Mouse (Mus musculus) C2C12 (cell line): ENCODE results near the gene Trarg1. TPM values are rescaled to one million over a fixed set of nuclear protein-coding genes. Genes with fewer than 3 reads are reported as not detected.

Experiments used
- H3K27me3 ChIP-seq: one replicate; pipeline ENCODE4 v1.6.1; 2011; ENCODE audit not compliant: control insufficient read depth, insufficient read depth, insufficient read length
- H3K36me3 ChIP-seq: one replicate; pipeline ENCODE4 v1.6.1; 2011; ENCODE audit not compliant: control insufficient read depth, insufficient read depth
- H3K4me3 ChIP-seq: one replicate; pipeline ENCODE4 v1.5.1; 2011; ENCODE audit warnings: mild to moderate bottlenecking, control low read depth; ENCODE audit not compliant: poor library complexity, insufficient read depth, severe bottlenecking
- H3K79me2 ChIP-seq: one replicate; pipeline ENCODE4 v1.6.1; 2011; ENCODE audit not compliant: control insufficient read depth, insufficient read depth
- H3K79me3 ChIP-seq: one replicate; pipeline ENCODE4 v1.6.1; 2011; ENCODE audit warnings: low read depth, control low read depth
- H3ac ChIP-seq: one replicate; pipeline ENCODE3; 2011; ENCODE audit warnings: low read depth; ENCODE audit not compliant: control insufficient read depth, insufficient read length
- CEBPB ChIP-seq: IDR thresholded peaks from one replicate; pipeline ENCODE4 v1.6.1; 2011; ENCODE audit warnings: low read depth, mild to moderate bottlenecking, control low read depth, moderate library complexity
- CTCF ChIP-seq: IDR thresholded peaks from one replicate; pipeline ENCODE4 v1.5.1; 2011; ENCODE audit not compliant: control insufficient read depth, insufficient read depth, insufficient read length
- FOSL1 ChIP-seq: IDR thresholded peaks from one replicate; pipeline ENCODE4 v1.8.0; 2011; ENCODE audit warnings: mild to moderate bottlenecking, low read length; ENCODE audit not compliant: poor library complexity, insufficient read depth, severe bottlenecking
- MAX ChIP-seq: IDR thresholded peaks from one replicate; pipeline ENCODE4 v1.6.1; 2011; ENCODE audit warnings: mild to moderate bottlenecking, control low read depth
- MYOD1 ChIP-seq: IDR thresholded peaks from one replicate; pipeline ENCODE4 v1.6.1; 2011; ENCODE audit warnings: low read depth; ENCODE audit not compliant: control insufficient read depth, insufficient read length
- MYOG ChIP-seq: IDR thresholded peaks from one replicate; pipeline ENCODE4 v1.6.1; 2011; ENCODE audit not compliant: control insufficient read depth, insufficient read length; ENCODE audit errors: extremely low read depth
- USF1 ChIP-seq: IDR thresholded peaks from one replicate; pipeline ENCODE4 v1.6.1; 2011; ENCODE audit warnings: low read depth, mild to moderate bottlenecking, control low read depth, moderate library complexity
- polyA plus RNA-seq: library from polyadenylated mRNA; unstranded; fragments of >200 nt; fragmentation: generic; extraction: Trizol; gene quantifications from one replicate; pipeline ENCODE4 v1.2.1, GENCODE M21; 2012; ENCODE audit warnings: missing spikeins

The Trarg1 gene
- polyA plus RNA-seq, 1 experiment, result 0.05 TPM

DNA sequence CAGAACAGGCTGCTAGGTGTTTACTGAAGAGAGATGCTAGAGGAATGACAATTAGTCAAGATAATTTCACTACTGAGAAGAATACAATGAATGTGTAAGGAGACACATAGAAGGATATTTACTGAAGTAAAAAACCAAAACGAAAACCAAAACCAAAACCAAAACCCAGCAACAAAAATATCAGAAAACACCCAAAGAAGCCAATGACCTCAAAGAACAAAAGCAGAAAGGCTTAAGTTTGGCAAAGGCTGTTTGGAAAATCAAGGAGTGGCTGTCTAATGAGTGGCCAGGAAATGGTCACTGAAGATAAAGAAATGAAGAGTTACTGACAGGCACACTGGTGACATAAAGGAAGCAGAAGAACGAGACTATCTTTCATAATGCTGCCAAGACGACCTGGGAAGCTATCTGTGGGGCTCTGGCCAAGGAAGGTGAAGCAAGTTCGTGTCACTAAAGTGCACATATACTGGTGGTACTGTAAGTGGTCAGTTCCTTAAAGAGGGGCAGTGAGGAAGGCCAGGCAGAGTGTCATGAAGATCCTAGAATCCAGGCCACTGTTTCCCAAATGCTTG is 56.2 kb downstream of the Trarg1 start:
- peaks cover 29% of the 10 kb centered on the region for H3K36me3 ChIP-seq
- H3ac ChIP-seq, result no peak overlapping the region
- no peaks in the 10 kb centered on the region for H3K79me2 ChIP-seq
- no peaks in the 10 kb centered on the region for H3K79me3 ChIP-seq
- no peak overlapping the region for H3K4me3 ChIP-seq
- TF ChIP-seq CTCF, result no peak
- no peak for TF ChIP-seq CEBPB
- TF ChIP-seq MYOD1, result no peak
- no peak for TF ChIP-seq MYOG
- no peak for TF ChIP-seq MAX
- no peak for TF ChIP-seq FOSL1
- TF ChIP-seq USF1, result no peak
- no peaks in the 10 kb centered on the region for H3K27me3 ChIP-seq

DNA sequence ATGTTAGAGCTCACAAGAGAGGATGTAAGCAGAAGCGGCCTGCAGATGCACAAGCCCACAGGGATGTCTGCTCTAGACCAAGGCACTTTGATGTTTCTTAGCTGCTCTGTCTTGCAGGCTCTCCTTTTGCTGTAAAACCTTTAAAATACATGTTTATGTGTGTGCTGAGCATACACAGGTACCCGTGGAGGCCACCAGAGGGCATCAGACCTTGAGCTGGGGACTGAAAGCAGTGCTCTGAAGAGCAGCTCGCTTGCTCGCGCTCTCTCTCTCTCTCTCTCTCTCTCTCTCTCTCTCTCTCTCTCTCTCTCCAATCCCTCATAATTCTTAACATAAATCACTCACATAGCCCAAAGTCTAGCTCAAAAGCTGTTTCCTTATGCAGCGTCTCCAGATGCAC is 59.5 kb downstream of the Trarg1 start:
- Histone ChIP-seq H3K36me3 (peaks cover 39% of the 10 kb centered on the region), H3K79me3 (no peaks in the 10 kb centered on the region), H3ac (no peak overlapping the region), H3K27me3 (no peaks in the 10 kb centered on the region), H3K79me2 (peaks cover 3% of the 10 kb centered on the region), H3K4me3 (no peak overlapping the region)
- TF ChIP-seq MYOD1, result no peak
- no peak for TF ChIP-seq USF1
- no peak for TF ChIP-seq MAX
- no peak for TF ChIP-seq MYOG
- no peak for TF ChIP-seq CTCF
- TF ChIP-seq FOSL1, result no peak
- TF ChIP-seq CEBPB, result no peak

DNA sequence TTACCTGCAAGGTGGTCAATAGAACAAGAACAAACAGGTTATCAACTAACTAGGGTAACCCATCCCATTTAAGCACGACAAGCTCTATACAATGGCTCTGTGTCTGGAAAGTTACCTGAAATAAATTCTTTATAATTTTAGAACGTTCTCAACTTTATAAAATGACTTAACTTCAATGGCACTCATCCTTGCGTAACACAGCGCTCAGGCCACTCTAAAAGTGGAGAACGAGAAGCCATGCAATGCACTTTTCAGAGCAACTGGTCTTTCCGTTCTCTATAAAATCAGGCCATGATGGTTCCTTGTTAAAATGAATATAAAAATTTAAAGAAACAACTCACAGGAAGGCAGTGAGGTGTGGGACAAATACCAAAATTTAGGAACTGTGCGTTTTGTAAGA is 62.9 kb downstream of the Trarg1 start:
- peaks cover 43% of the 10 kb centered on the region for H3K36me3 ChIP-seq
- no peak overlapping the region for H3ac ChIP-seq
- H3K27me3 ChIP-seq, result no peaks in the 10 kb centered on the region
- TF ChIP-seq MYOD1 (no peak), CEBPB (no peak), MAX (no peak), USF1 (no peak), FOSL1 (no peak), CTCF (no peak), MYOG (no peak)
- no peak overlapping the region for H3K4me3 ChIP-seq
- peaks cover 3% of the 10 kb centered on the region for H3K79me2 ChIP-seq
- no peaks in the 10 kb centered on the region for H3K79me3 ChIP-seq

DNA sequence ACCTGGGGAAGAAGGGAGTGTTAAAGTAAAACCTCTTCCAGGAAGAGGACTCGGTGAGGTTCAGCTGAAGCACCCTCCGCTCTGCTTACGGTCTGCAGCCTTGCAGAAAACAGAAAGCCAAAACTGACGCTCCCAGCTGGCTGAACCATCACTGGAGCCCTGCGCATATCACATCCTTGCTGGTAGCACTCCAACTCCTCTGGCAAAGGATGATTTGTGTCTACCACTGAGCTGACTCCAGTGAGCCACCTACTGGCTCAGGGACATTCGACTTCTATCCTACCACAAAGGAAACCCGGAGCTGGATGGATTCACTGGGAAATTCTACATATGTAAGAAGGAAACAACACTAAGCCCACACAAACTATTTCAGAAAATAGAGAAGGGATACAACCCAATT is 64.9 kb downstream of the Trarg1 start:
- Histone ChIP-seq H3K79me2 (peaks cover 3% of the 10 kb centered on the region), H3K79me3 (no peaks in the 10 kb centered on the region), H3K4me3 (no peak overlapping the region), H3K36me3 (peaks cover 59% of the 10 kb centered on the region), H3ac (no peak overlapping the region), H3K27me3 (no peaks in the 10 kb centered on the region)
- TF ChIP-seq USF1 (no peak), MYOD1 (no peak), FOSL1 (no peak)

DNA sequence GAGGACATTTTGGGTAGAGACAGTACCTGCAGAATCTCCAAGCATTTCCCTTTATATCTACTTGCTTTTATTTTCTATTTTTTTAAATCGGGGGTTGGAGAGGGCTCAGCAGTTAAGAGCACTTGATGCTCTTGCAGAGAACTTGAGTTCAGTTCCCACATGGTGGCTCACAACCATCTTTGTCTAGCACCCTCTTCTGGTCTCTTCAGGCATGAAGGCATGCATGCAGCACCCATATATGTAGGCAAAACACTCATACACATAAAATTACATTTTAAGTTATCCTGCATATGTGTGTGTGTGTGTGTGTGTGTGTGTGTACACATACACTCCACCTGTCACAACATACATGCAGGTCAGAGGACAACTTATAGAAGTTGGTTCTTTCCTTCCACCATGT is 66.3 kb downstream of the Trarg1 start:
- no peaks in the 10 kb centered on the region for H3K79me3 ChIP-seq
- TF ChIP-seq MYOD1 (no peak), USF1 (no peak), FOSL1 (no peak), CEBPB (no peak), MYOG (no peak), CTCF (no peak), MAX (no peak)
- H3K36me3 ChIP-seq, result peaks cover 73% of the 10 kb centered on the region

More for the DNA sequence above, 66.3 kb downstream of the Trarg1 start:
- H3K27me3 ChIP-seq, result no peaks in the 10 kb centered on the region
- peaks cover 3% of the 10 kb centered on the region for H3K79me2 ChIP-seq
- H3K4me3 ChIP-seq, result no peak overlapping the region
- no peak overlapping the region for H3ac ChIP-seq

Other genes with a start within 250 kb of the Trarg1 start
- 72.8 TPM for gene Abr, start 57.5 kb upstream of the Trarg1 start, polyA plus RNA-seq
- gene Bhlha9, start 7.3 kb upstream of the Trarg1 start, polyA plus RNA-seq, result 0.05 TPM
- 11.9 TPM for gene Gosr1, start 83.8 kb downstream of the Trarg1 start, polyA plus RNA-seq
- 11.6 TPM for gene Cpd, start 167.2 kb downstream of the Trarg1 start, polyA plus RNA-seq
- not detected for gene Tmigd1, start 222.4 kb downstream of the Trarg1 start, polyA plus RNA-seq
- 26.4 TPM for gene Blmh, start 245.0 kb downstream of the Trarg1 start, polyA plus RNA-seq